Mouse (Mus musculus) left cerebral cortex, postnatal 36 days (tissue): ENCODE results near the gene Sec14l2. TPM values are rescaled to one million over a fixed set of nuclear protein-coding genes. Genes with fewer than 3 reads are reported as not detected.
"Not testable (repeated sequence)": the region's sequence is repeated elsewhere in the genome, so short reads cannot be mapped to it uniquely, and the experiment has no call there.

Source experiments
- DNase-seq, 2 experiments: peaks; one replicate each; pipeline ENCODE4 v3.0.0; 2021 to 2022; ENCODE audit warnings: low spot score in 2 of 2, mixed read lengths in 1 of 2
- intact Hi-C: fragments of 180-260 bp; cut with DNase I; formaldehyde crosslinking; loops from one replicate; pipeline ENCODE4 v1.15.1; 2025
- total RNA-seq, 2 experiments: library from RNA; stranded (reverse); gene quantifications; 2 replicates each; pipeline ENCODE4 v1.2.3; 2021

Sec14l2 gene
- total RNA-seq, 2 experiments from 2014 or later: 35.0 to 35.4 TPM

GRCm38 (mm10) chr11:4108691-4109090 is 14.5 kb downstream of the Sec14l2 start:
- DNase-seq: no peak
- intact Hi-C loops: no loop called here

- intact Hi-C loops, DNase-seq: not testable (repeated sequence)
Observed at GRCm38 (mm10) chr11:4107901-4108300, 15.3 kb downstream of the Sec14l2 start.

DNA sequence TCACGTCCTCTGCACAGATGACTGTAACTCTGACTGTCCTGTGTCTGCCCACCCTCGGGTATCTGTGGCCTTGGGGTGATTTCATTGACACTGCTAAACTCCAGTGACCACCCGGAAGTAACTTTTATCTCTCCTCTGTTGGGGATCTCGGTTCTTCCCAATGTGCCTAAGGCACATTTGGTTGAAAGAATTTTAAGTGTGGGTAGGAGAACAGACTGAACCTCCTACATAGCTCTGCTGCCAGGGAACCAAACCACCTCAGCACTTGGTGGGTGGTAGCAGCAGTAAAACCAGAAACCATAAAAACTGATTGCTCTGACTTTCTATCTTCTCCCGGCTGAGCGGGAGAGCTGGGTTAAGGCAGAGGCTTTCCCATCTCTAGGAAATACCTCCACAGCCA is 17.8 kb downstream of the Sec14l2 start:
- DNase-seq: peak; percentile 64 to 74
- intact Hi-C loops: loop anchor here (1.0 kb wide), 1 partner anchor 12 kb away; no protein-coding TSS in a partner anchor

DNA sequence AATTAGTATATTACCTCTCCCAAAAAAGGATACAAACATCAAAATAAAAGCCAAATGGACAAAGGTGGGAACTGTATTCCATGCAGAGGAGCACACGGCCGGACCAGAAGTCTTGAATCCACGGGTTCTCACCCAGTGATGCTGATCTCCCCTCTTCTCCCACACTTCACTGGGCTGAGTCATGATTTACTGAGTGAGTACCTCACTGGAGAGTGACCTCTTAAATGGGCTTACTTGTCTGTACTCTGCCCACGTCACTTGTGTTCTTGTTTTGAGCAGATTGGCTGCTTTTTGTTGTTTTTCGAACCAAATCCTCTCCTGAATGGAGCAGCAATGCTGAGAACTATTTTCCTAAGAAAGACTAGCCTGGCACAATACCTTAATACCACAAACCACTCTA is 18.2 kb downstream of the Sec14l2 start:
- no peak for DNase-seq
- intact Hi-C loops: loop anchor here (1.0 kb wide), 1 partner anchor 12 kb away; no protein-coding TSS in a partner anchor

- DNase-seq: no peak
Observed at GRCm38 (mm10) chr11:4103522-4103921, 19.7 kb downstream of the Sec14l2 start.

GRCm38 (mm10) chr11:4101851-4102250 is 21.4 kb downstream of the Sec14l2 start:
- no peak for DNase-seq

More at GRCm38 (mm10) chr11:4103522-4103921, 19.7 kb downstream of the Sec14l2 start:
- intact Hi-C loops: no loop called here

GRCm38 (mm10) chr11:4099447-4099846 is 23.8 kb downstream of the Sec14l2 start:
- no peak for DNase-seq

More at GRCm38 (mm10) chr11:4101851-4102250, 21.4 kb downstream of the Sec14l2 start:
- intact Hi-C loops: no loop called here

DNA sequence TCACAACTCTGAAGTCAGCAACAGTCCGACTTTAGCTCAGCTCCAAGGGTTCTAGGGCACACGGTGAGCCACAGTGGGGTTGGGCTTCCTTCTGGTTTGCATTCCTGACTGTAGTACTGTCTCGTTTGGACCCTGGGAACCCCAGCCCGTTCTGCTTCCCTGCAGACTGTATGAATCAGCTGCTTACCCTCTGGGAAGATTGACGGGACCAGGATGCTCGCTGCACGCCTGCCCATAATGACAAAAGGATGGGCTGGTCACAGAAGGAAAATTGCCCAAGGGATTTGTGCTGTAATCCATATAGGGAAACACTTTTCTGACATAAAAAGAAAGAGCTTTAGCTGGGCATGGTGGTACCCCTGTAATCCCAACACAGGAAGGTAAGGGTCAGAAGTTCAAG is 24.4 kb downstream of the Sec14l2 start:
- DNase-seq: no peak
- intact Hi-C loops: no loop called here

More at GRCm38 (mm10) chr11:4099447-4099846, 23.8 kb downstream of the Sec14l2 start:
- intact Hi-C loops: no loop called here

DNA sequence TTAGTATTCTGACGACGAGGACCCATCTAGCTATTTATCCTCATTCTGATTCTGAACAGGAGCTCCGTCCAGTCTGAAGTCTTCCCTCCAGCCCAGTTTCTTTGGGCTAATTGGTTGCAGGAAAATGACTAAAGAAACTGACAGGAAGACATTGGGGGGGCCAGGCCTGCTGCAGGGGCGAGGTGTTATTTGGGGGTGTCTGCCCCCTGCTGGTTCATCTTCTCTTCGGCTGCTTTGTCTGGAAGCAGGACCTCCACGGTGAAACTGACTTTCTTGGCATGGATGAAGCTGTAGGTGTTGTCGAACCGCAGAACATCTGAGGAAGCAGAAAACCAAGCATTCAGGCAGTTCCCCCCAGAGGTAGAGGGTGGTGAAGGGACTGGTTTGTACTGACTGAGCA is 25.1 kb downstream of the Sec14l2 start:
- DNase-seq: no peak
- intact Hi-C loops: no loop called here

GRCm38 (mm10) chr11:4097091-4097621 is 26.1 kb downstream of the Sec14l2 start:
- no peak for DNase-seq
- intact Hi-C loops: no loop called here

- DNase-seq: peak; percentile 97 to 98
- intact Hi-C loops: no loop called here
Observed at GRCm38 (mm10) chr11:4096054-4096984, 26.9 kb downstream of the Sec14l2 start.

GRCm38 (mm10) chr11:4095171-4096053 is 27.8 kb downstream of the Sec14l2 start, which contains the start of gene Mtfp1:
Mtfp1 (minus strand) TSS chr11:4095445.
- intact Hi-C loops: no loop called here

GRCm38 (mm10) chr11:4094378-4095170 is 28.6 kb downstream of the Sec14l2 start:
- intact Hi-C loops: no loop called here
- peak; percentile 75 to 84 for DNase-seq

More at GRCm38 (mm10) chr11:4095171-4096053, 27.8 kb downstream of the Sec14l2 start, which contains the start of gene Mtfp1:
- peak; percentile 67 to 70 for DNase-seq

GRCm38 (mm10) chr11:4093459-4094377 is 29.5 kb downstream of the Sec14l2 start:
- DNase-seq: no peak
- intact Hi-C loops: no loop called here

DNA sequence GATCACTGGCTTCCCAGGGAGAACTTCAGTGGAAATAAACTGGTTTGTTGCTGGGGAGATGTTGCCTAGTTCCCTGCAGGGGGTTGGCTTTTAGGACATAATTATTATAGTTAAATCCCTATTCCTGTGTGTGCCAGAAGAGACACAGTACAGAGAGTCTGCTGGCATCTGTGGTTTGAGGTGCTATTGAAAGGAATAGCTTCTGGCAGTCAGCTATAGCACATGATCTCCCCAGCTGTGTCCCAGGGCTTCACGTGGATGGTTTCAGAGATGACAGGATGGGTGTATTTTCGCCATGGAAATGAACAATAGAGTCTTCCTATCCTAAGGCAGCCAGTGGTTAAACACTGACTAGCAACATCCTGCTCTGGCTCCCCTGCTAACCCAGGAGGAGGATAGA is 35.9 kb downstream of the Sec14l2 start:
- DNase-seq: no peak
- intact Hi-C loops: loop anchor here (5.0 kb wide), 1 partner anchor 35 kb away; the partner anchor contains the start of gene Sec14l2

DNA sequence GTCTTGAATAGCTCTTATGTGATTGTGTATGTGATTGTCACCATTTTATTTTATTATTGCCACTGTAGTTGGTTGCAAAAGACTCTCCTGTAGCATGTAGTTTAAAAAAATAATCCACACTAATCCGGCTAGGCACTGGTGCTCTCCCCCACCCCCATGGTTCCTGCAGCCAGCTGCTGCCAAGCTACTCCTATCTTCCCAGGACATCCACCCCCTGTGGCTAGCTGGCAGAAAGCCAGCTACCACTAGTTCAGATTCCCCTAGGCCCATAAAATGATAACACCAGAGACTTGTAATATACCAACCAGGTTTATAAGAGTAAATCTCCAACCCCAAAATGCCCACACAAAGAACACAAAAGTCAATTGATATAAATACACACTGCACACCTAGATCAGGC is 37.0 kb downstream of the Sec14l2 start:
- DNase-seq: no peak
- intact Hi-C loops: loop anchor here (5.0 kb wide), 1 partner anchor 36 kb away; the partner anchor contains the start of gene Sec14l2

GRCm38 (mm10) chr11:4083316-4084078 is 39.7 kb downstream of the Sec14l2 start:
- intact Hi-C loops: loop anchor here (1.0 to 2.0 kb wide), 2 partner anchors 30 to 83 kb away; no protein-coding TSS in a partner anchor
- peak in 1 of 2 experiments; percentile 56 for DNase-seq
